In the genomic region with DNA sequence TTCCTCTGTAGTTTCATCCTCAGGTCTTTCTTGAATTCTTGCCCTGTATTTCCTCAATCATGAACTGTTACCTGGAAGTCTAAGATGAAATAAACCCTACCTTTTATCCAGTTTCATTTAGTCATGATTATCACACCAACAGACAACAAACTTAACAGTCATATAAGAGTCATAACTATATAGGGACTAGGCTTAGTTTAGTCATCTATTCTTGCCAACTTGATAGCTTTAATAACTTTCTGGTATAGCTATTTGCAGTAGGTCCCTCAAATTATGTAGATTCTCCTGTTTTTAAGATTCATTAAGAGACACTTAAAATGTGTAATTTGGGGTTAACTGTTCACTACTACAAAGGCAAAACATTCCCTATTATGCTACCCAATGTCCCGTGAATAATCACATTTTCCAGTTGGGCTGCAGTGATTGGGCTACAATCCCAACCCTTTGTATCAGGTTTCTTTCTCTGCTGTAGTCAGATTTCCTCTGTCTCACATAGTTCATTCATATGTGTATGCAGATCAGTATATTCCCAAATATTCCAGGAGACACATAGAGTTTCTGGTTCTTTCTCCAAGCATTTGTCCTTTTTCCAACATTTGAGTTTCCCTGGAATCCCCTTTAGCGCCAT, we compare ENCODE assay signal across 13 mouse cellular contexts.
DNase-seq lines count a peak whose midpoint lies in the region; ATAC-seq lines count a peak whose summit lies in the region.
"Had no signal": no experiment of that assay in that cellular context is flagged by ENCODE, and none has a peak within 500 bp of the region (broad histone marks: within the 10 kb centered on the region; RNA-seq: fewer than 3 reads in every experiment).

No protein-coding gene starts in this region.

- H3K4me1 ChIP-seq in neural tube, embryonic 11.5 days (ENCODE audit: control insufficient read depth, insufficient read depth, low read length) = no peaks in the 10 kb centered on the region
- no peaks in the 10 kb centered on the region for H3K4me1 ChIP-seq in neural tube, embryonic 15.5 days
- H3K4me1 ChIP-seq in hindbrain, embryonic 14.5 days (replicated peaks; ENCODE audit: control insufficient read depth, insufficient read depth, low read length) = no peaks in the 10 kb centered on the region
- no peaks in the 10 kb centered on the region for H3K4me1 ChIP-seq in liver, embryonic 12.5 days
- H3K4me1 ChIP-seq: liver, embryonic 15.5 days had no signal

- no peaks in the 10 kb centered on the region for H3K27me3 ChIP-seq in neural tube, embryonic 11.5 days (ENCODE audit: control insufficient read depth, insufficient read depth, low read length)
- H3K27me3 ChIP-seq in neural tube, embryonic 15.5 days (replicated peaks) = no peaks in the 10 kb centered on the region
- no peaks in the 10 kb centered on the region for H3K27me3 ChIP-seq in hindbrain, embryonic 14.5 days (ENCODE audit: control insufficient read depth, insufficient read depth, low read length)
- H3K27me3 ChIP-seq in liver, embryonic 12.5 days (replicated peaks) = no peaks in the 10 kb centered on the region
- H3K27me3 ChIP-seq: liver, embryonic 15.5 days had no signal

- H3K36me3 ChIP-seq in neural tube, embryonic 11.5 days (ENCODE audit: control insufficient read depth, insufficient read depth, low read length) = no peaks in the 10 kb centered on the region
- H3K36me3 ChIP-seq in neural tube, embryonic 15.5 days = no peaks in the 10 kb centered on the region
- no peaks in the 10 kb centered on the region for H3K36me3 ChIP-seq in hindbrain, embryonic 14.5 days (replicated peaks; ENCODE audit: control insufficient read depth, insufficient read depth)
- no peaks in the 10 kb centered on the region for H3K36me3 ChIP-seq in liver, embryonic 12.5 days
- H3K36me3 ChIP-seq: liver, embryonic 15.5 days had no signal

- intact Hi-C loops in gastrocnemius, postnatal 36 days (cut with DNase I) = no loop called here

- DNase-seq in cerebellum, postnatal 25 days = peak; percentile 21 to 31
- DNase-seq in cerebellum, adult 11-12 months = no peak
- DNase-seq in neural tube, embryonic 11.5 days (ENCODE audit: low spot score) = peak; percentile 13
- no peak for DNase-seq in hindbrain, embryonic 14.5 days (ENCODE audit: low spot score)
- DNase-seq in gastrocnemius, postnatal 36 days = no peak
- DNase-seq in gastrocnemius, adult 18-20 months (ENCODE audit: low spot score) = no peak
- DNase-seq: adrenal gland, adult 2 months; cerebellum, adult 9-11 months; heart, adult 11 months; thymus, postnatal 36 days had no signal

- no peak overlapping the region for H3K27ac ChIP-seq in neural tube, embryonic 11.5 days (ENCODE audit: low read depth, low read length)
- H3K27ac ChIP-seq in neural tube, embryonic 15.5 days (replicated peaks) = no peak overlapping the region
- H3K27ac ChIP-seq in hindbrain, embryonic 14.5 days = no peak overlapping the region
- H3K27ac ChIP-seq in liver, embryonic 12.5 days = no peak overlapping the region
- H3K27ac ChIP-seq: liver, embryonic 15.5 days had no signal

- no peaks in the 10 kb centered on the region for H3K9me3 ChIP-seq in neural tube, embryonic 11.5 days (ENCODE audit: control insufficient read depth, low read length)
- H3K9me3 ChIP-seq in neural tube, embryonic 15.5 days (replicated peaks) = no peaks in the 10 kb centered on the region
- no peaks in the 10 kb centered on the region for H3K9me3 ChIP-seq in hindbrain, embryonic 14.5 days (ENCODE audit: control insufficient read depth, low read length)
- no peaks in the 10 kb centered on the region for H3K9me3 ChIP-seq in liver, embryonic 12.5 days (replicated peaks)
- H3K9me3 ChIP-seq: liver, embryonic 15.5 days had no signal

- 51% methylated on average over 2 of the region's 2 CpGs for WGBS in neural tube, embryonic 11.5 days
- 29% methylated on average over 2 of the region's 2 CpGs for WGBS in neural tube, embryonic 15.5 days
- 39% methylated on average over 2 of the region's 2 CpGs for WGBS in hindbrain, embryonic 14.5 days
- 63% methylated on average over 2 of the region's 2 CpGs for WGBS in liver, embryonic 12.5 days (ENCODE audit: insufficient replicate concordance)

- peak; percentile 87 for ATAC-seq in neural tube, embryonic 11.5 days (ENCODE audit: insufficient read depth, low FRiP score, low TSS enrichment)
- ATAC-seq in neural tube, embryonic 15.5 days (ENCODE audit: low FRiP score) = no peak
- ATAC-seq in hindbrain, embryonic 14.5 days (ENCODE audit: low FRiP score) = peak; percentile 48; the same call in 1 of the 2 replicates
- no peak for ATAC-seq in liver, embryonic 12.5 days

- H3K9ac ChIP-seq in neural tube, embryonic 11.5 days (ENCODE audit: low read length) = no peak overlapping the region
- no peak overlapping the region for H3K9ac ChIP-seq in neural tube, embryonic 15.5 days (replicated peaks)
- H3K9ac ChIP-seq in hindbrain, embryonic 14.5 days = no peak overlapping the region
- H3K9ac ChIP-seq in liver, embryonic 12.5 days = no peak overlapping the region
- H3K9ac ChIP-seq: liver, embryonic 15.5 days had no signal

- H3K4me3 ChIP-seq in neural tube, embryonic 11.5 days (ENCODE audit: low read depth, low read length) = no peak overlapping the region
- H3K4me3 ChIP-seq in neural tube, embryonic 15.5 days (replicated peaks) = no peak overlapping the region
- H3K4me3 ChIP-seq in hindbrain, embryonic 14.5 days (replicated peaks; ENCODE audit: low read length) = no peak overlapping the region
- H3K4me3 ChIP-seq in liver, embryonic 12.5 days = no peak overlapping the region
- H3K4me3 ChIP-seq: liver, embryonic 15.5 days had no signal

- H3K4me2 ChIP-seq in neural tube, embryonic 11.5 days (ENCODE audit: low read depth) = no peak overlapping the region
- no peak overlapping the region for H3K4me2 ChIP-seq in neural tube, embryonic 15.5 days
- H3K4me2 ChIP-seq in hindbrain, embryonic 14.5 days (replicated peaks) = no peak overlapping the region
- H3K4me2 ChIP-seq in liver, embryonic 12.5 days = no peak overlapping the region
- H3K4me2 ChIP-seq: liver, embryonic 15.5 days had no signal

Comparison
In these comparisons a context has a peak if more than half of its experiments do, and no peak if none do; other contexts are left out.
1. DNase-seq: peak in cerebellum, postnatal 25 days (2 of 2) and neural tube, embryonic 11.5 days (single experiment); none in cerebellum, adult 11-12 months (single experiment), hindbrain, embryonic 14.5 days (single experiment), gastrocnemius, postnatal 36 days (0 of 2) and gastrocnemius, adult 18-20 months (single experiment).
2. ATAC-seq: peak in neural tube, embryonic 11.5 days (single experiment) and hindbrain, embryonic 14.5 days (single experiment); none in neural tube, embryonic 15.5 days (single experiment) and liver, embryonic 12.5 days (single experiment).